Mouse (Mus musculus) gastrocnemius, postnatal 25 days (tissue): ENCODE data around the gene Zscan26. TPM values are rescaled to one million over a fixed set of nuclear protein-coding genes. Genes with fewer than 3 reads are reported as not detected.

Experiments used
- DNase-seq: peaks from one replicate; pipeline ENCODE4 v3.0.0; 2022
- total RNA-seq, 2 experiments: library from RNA; stranded (reverse); gene quantifications; 1 replicate in 1 of 2; 2 replicates in 1 of 2; pipeline ENCODE4 v1.2.3; 2021

Zscan26 gene
- total RNA-seq, 2 experiments from 2014 or later, result 10.2 to 10.3 TPM

DNA sequence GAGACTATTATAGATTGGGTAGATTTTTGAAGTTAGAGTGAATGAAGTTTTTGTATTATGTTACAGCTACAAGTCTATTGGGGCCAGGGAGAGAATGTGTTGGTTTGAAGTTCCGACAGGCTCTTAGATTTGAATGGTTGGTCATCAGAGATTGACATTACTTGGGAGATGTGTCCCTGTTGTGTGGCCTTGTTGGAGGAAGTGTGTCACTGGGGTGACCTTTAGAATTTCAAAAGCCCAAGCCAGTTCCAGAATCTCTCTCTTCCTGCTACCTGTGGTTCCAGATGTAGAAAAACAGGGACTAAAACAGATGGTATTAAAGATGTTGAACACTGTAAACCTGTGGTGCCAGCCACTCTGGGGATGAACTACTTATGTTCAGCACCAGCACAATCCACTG lies 25.9 kb downstream of the Zscan26 start:
- DNase-seq, result no peak

GRCm38 (mm10) chr13:21423301-21423700 lies 30.2 kb downstream of the Zscan26 start:
- no peak for DNase-seq

- DNase-seq, result no peak
Measured at GRCm38 (mm10) chr13:21418865-21419264, 34.7 kb downstream of the Zscan26 start.

- no peak for DNase-seq
Measured at GRCm38 (mm10) chr13:21417298-21418010, 36.1 kb downstream of the Zscan26 start.

GRCm38 (mm10) chr13:21415750-21416149 lies 37.8 kb downstream of the Zscan26 start:
- DNase-seq, result no peak

DNA sequence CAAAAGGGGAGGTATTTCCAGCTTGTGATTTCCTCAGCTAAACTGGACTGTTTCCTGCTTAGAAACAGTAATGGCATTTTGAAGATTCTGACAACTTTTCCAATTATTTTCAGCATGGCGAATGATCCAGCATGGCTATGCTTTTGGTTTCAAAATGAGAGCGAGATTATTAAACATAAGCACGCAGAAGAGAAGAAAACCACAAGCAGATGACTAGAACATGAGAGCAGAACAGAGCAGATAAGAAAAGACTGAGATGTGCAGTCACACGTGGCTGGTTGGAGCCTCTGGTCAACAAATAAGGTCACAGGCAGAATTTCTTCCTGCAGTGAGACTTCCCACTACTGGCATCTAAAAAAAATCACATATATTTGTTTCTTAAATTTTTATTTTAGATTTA lies 38.3 kb downstream of the Zscan26 start:
- no peak for DNase-seq

GRCm38 (mm10) chr13:21414231-21415212 lies 39.0 kb downstream of the Zscan26 start:
- no peak for DNase-seq

GRCm38 (mm10) chr13:21408805-21409459 lies 44.6 kb downstream of the Zscan26 start:
- DNase-seq, result no peak

DNA sequence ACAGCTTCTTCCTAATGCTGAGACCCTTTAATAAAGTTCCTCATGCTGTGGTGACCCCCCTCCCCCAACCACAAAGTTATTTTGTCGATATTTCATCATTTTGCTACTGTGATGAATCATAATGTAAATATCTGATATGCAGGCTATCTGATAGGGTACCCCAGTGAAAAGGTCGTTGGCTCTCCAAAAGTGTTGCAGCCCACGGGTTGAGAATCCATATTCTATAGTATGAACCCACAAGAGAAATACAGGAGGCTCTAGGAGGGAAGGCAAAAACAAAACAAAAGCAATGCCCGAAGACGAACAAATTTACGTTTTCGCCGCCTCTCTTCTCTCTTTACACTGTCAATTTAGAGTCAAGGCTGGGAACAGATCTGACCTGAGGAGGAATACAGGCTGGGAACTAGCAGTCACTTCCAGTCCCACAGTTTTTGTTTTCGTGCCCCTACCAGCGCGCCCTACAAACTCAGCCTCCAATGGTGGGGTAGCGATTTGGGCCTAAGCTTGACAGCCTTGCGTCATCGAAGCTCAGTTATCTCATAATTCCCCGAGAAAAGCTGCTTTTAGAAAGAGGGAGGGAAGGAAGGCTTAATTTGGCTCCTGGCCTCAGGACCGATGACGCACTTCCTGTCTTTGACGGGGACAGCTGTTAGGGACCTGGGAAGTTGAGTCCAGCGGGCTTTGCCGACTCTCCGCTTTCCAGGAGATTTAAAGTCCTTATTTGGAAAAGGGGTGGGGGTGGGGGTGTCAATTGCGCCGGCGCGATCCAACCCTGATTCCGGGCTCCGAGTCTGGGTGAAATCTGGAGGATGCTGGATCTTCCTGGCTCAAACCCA lies 45.3 kb downstream of the Zscan26 start:
- DNase-seq, result peak; percentile 83

DNA sequence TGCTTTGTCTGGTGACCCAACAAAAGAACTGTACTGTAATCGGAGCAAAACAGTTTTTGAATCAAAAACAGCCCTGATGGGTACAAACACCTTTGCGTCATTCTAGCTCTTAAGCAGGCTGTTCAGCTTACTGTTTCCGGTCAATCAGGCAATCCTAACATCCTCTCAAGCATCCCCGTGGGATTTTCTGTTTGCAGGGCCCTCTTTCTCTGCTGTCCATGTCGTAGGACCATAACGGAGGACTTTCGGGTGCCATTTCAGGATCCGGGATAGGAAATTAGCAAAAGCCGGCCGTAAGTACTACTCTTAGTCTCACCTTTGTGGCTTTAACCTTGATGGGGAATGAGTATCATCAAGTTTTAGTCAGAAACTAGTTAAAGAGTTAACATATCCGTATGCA lies 46.2 kb downstream of the Zscan26 start:
- no peak for DNase-seq

DNA sequence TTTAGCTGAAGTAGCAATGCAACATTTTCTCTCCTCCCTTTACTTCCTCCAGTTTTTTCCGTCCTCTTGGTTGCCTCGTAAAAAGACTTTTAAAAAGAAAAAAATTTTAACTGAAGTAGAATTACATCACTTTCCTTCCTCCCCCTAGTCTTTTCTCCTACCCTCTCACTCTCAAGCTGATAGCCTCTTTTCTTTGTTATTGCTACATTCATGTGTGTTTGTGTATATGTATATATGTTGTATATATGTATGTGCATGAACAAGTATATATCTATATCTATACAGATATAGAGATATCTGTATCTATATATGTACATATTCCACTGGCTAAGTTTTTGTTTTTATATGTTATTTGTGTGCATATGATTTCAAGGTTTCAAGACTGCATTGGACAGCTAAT lies 50.7 kb downstream of the Zscan26 start:
- no peak for DNase-seq

- peak; percentile 80 for DNase-seq
Measured at GRCm38 (mm10) chr13:21402287-21402846, 51.2 kb downstream of the Zscan26 start, which contains the start of gene Zkscan3. TSS of gene Zkscan3 (minus strand) at chr13:21402755.

GRCm38 (mm10) chr13:21401636-21402286 lies 51.8 kb downstream of the Zscan26 start:
- DNase-seq, result no peak

DNA sequence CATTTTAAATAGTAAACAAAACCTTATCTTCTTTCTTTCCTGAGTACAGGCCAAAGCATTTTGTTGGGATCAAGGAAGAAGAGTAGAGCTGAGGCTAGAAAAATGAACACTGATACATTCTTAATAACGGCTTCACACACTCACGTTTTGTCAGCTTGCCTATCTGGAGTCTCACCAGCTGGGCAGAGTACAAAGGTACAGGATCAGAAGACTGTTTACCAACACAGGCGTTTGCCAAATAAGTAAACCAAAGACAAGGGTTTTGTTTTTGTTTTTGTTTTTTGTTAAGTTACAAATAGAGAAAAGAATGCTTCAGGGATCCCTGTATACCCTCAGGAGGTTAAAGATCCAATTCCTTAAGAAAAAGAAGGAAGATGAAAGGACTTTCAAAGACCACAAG lies 52.4 kb downstream of the Zscan26 start:
- no peak for DNase-seq

DNA sequence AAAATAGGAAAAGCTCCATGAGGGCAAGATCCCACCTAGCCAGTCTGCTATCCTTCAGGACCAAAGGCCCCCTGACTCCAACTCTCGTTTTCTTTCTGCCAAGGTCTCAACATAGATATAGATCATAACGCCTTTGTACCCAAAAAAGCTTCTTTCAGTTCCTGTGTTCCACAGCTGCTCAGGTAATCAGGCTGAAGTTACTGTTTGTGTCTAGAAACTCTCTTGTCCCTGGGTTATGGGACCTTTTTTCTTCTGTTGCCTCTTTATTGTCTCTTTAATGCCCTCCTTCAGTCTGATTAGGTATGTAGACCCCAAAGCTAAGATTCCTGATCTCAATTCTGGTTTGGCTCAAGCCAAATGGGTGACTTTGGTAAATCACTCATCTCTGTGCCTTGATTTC lies 56.0 kb downstream of the Zscan26 start:
- no peak for DNase-seq

DNA sequence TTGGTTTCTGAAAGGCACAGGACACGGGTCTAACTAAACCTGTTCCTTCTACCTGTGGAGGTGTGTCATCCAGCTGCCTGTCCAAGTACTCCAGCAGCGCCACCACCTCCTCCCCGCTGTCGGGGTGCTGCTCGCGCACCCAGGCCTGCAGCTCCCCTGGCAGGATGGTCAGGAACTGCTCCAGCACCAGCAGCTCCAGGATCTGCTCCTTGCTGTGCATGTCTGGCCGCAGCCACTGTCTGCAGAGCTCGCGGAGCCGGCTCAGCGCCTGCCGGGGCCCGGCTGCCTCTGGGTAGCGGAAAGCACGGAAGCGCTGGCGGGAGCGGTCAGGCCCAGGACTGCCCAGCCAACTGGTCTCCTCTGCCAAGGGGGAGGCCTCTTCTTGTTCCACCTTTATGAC lies 57.5 kb downstream of the Zscan26 start:
- DNase-seq, result peak; percentile 8

GRCm38 (mm10) chr13:21395623-21396022 lies 57.9 kb downstream of the Zscan26 start:
- DNase-seq, result no peak

GRCm38 (mm10) chr13:21395211-21395610 lies 58.3 kb downstream of the Zscan26 start:
- DNase-seq, result no peak
